Mouse (Mus musculus): ENCODE results near the gene Git1.

GRCm38 (mm10) chr11:77467784-77468183 is 25.6 kb upstream of the Git1 start:
- TF ChIP-seq GATA1 (IDR thresholded peaks at IDR 0.05; ENCODE audit: borderline replicate concordance, low read length): no peak
- no peak for TF ChIP-seq FLI1 (IDR thresholded peaks at IDR 0.05; ENCODE audit: low read length)
